Mouse (Mus musculus) forelimb bud, embryonic 11.5 days (tissue): ENCODE results near the gene Syn3.

Experiments
- DNase-seq: peaks from one replicate; pipeline ENCODE4 v3.0.0-alpha.2; 2012; ENCODE audit warnings: low read depth, low spot score

Syn3 gene

DNA sequence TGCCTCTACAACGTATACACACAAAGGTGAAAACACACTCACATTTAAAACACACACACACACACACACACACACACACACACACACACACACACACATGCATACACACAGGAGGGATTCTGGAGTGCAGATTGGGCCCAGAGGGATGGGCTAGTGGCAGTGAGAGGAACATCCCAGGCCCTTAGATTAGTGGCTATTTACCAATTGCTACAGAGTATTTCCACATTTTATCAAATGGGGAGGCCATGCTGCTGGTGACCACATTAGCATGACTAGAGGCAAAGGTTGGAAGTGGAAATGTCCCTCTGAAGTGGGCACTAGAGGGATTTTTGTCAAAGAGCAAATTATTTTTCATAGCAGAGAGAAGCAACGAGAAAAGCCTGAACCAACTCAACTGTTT is 489.0 kb downstream of the Syn3 start:
- no peak for DNase-seq

DNA sequence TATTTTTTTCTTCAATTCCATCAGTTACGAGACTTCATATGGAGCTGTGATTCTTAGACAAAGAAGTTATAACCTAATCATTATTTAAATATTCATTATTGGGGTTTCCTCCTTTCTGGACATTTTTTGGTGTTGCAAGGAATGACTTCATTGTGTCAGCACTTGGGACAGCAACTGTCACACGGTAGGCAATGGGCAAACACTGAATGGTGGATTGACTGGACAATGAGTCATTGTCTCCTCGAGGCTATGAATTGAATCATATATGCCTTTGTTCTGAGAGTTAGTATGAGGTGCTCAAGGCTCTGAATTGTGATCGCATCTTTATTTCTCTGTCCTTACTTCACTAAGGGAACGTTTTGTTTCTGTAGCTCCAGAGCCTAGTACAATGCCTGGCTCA is 492.2 kb downstream of the Syn3 start:
- no peak for DNase-seq
